In genomic region chr13:97145834-97146233, GRCm38 (mm10) we compare ENCODE assay signal across 8 mouse cellular contexts. TPM values are rescaled to one million over a fixed set of nuclear protein-coding genes. Genes with fewer than 3 reads are reported as not detected.
DNase-seq lines count a peak whose midpoint lies in the region; ATAC-seq and TF ChIP-seq lines count a peak whose summit lies in the region.

No protein-coding gene starts in this region.

- H3K27ac ChIP-seq in kidney, adult 2 months (ENCODE audit: insufficient read depth, low read depth, low read length) = no peak overlapping the region
- H3K27ac ChIP-seq in cortical plate, adult 2 months (ENCODE audit: insufficient read depth, low read length) = no peak overlapping the region
- H3K27ac ChIP-seq in limb, embryonic 14.5 days (replicated peaks; ENCODE audit: low read depth, low read length) = no peak overlapping the region

- POLR2A ChIA-PET in Patski (lab: Charles Lee) = no interaction called here

- no peak overlapping the region for H3K4me2 ChIP-seq in limb, embryonic 14.5 days (replicated peaks; ENCODE audit: low read depth, low read length, severe bottlenecking)

- H3K9ac ChIP-seq in limb, embryonic 14.5 days (ENCODE audit: low read depth, low read length, severe bottlenecking) = no peak overlapping the region

- peak; percentile 47 for DNase-seq in kidney, adult 2 months
- no peak for DNase-seq in kidney, adult 11 months
- peak; percentile 84 for DNase-seq in CD4-positive, CD25-positive, alpha-beta regulatory T cell, adult 2 months (ENCODE audit: low read depth, low spot score)
- DNase-seq in Patski (ENCODE audit: low read depth, low spot score) = no peak
- DNase-seq in limb, embryonic 14.5 days (ENCODE audit: low spot score) = peak; percentile 75
- DNase-seq in spleen, postnatal 36 days (ENCODE audit: low spot score in 2 of 2) = peak; percentile 36 to 39
- DNase-seq in layer of hippocampus, adult 9-10 months (ENCODE audit: low spot score) = no peak

- WGBS in kidney, adult 2 months = 64% methylated on average over 4 of the region's 4 CpGs
- WGBS in limb, embryonic 14.5 days = 57% methylated on average over 4 of the region's 4 CpGs

- in situ Hi-C loops in Patski (cut with MboI; ENCODE audit: low pct_unique_long_range_greater_than_20kb) = no loop called here

- H3K27me3 ChIP-seq in kidney, adult 2 months (replicated peaks; ENCODE audit: control insufficient read depth, insufficient read depth, low read length) = no peaks in the 10 kb centered on the region
- no peaks in the 10 kb centered on the region for H3K27me3 ChIP-seq in Patski
- H3K27me3 ChIP-seq in limb, embryonic 14.5 days (ENCODE audit: control insufficient read depth, insufficient read depth, low read length) = no peaks in the 10 kb centered on the region

- peaks cover 7% of the 10 kb centered on the region for H3K36me3 ChIP-seq in kidney, adult 2 months (ENCODE audit: control insufficient read depth, insufficient read depth, low read length)
- H3K36me3 ChIP-seq in limb, embryonic 14.5 days (ENCODE audit: control insufficient read depth, insufficient read depth, low read length) = peaks cover 65% of the 10 kb centered on the region

- no peak overlapping the region for H3K4me3 ChIP-seq in kidney, adult 2 months (ENCODE audit: insufficient read depth, low read depth, low read length)
- no peak overlapping the region for H3K4me3 ChIP-seq in cortical plate, adult 2 months (ENCODE audit: insufficient read depth, low read length)
- no peak overlapping the region for H3K4me3 ChIP-seq in limb, embryonic 14.5 days (replicated peaks; ENCODE audit: low read length)

- no peak for ATAC-seq in Patski
- ATAC-seq in limb, embryonic 14.5 days (ENCODE audit: low FRiP score, low read depth) = no peak

- no peak for TF ChIP-seq POLR2A in kidney, adult 2 months (IDR thresholded peaks at IDR 0.05; ENCODE audit: low read depth, low read length)
- TF ChIP-seq POLR2A in cortical plate, adult 2 months (IDR thresholded peaks at IDR 0.05; ENCODE audit: extremely low read depth, insufficient read depth, low read length) = no peak
- no peak for TF ChIP-seq POLR2A in limb, embryonic 14.5 days (IDR thresholded peaks at IDR 0.05; ENCODE audit: borderline replicate concordance, extremely low read depth, insufficient read depth, insufficient read length)

- no peaks in the 10 kb centered on the region for H3K9me3 ChIP-seq in limb, embryonic 14.5 days (ENCODE audit: control insufficient read depth, low read length)

- TF ChIP-seq CTCF in kidney, adult 2 months (conservative IDR thresholded peaks at IDR 0.05; ENCODE audit: insufficient read depth, insufficient read length, low read depth, low read length) = peak; percentile 46
- peak; percentile 70 for TF ChIP-seq CTCF in Patski (IDR thresholded peaks at IDR 0.05)
- peak; percentile 30; the same call in 1 of the 2 replicates for TF ChIP-seq CTCF in cortical plate, adult 2 months (IDR thresholded peaks at IDR 0.05; ENCODE audit: extremely low read depth, insufficient read depth, low read length)

- no peaks in the 10 kb centered on the region for H3K4me1 ChIP-seq in kidney, adult 2 months (ENCODE audit: control insufficient read depth, insufficient read depth, low read length)
- no peaks in the 10 kb centered on the region for H3K4me1 ChIP-seq in cortical plate, adult 2 months (ENCODE audit: control insufficient read depth, insufficient read depth, low read length)
- H3K4me1 ChIP-seq in limb, embryonic 14.5 days (ENCODE audit: control insufficient read depth, insufficient read depth, low read length) = no peaks in the 10 kb centered on the region

- CTCF ChIA-PET in Patski (lab: Charles Lee) = interaction anchor here (1.0 to 1.5 kb wide), 3 partner anchors 8 to 13 kb away, joined by 3 to 4 read pairs (median 3); partner anchors contain the start of genes Gfm2 and Nsa2

RNA-seq across cellular contexts. Expression of gene Gfm2, which starts 8.1 kb away (rescaled TPM):
- 32.1 and 32.3 TPM in 2 replicates for polyA plus RNA-seq in kidney, adult 2 months (2012; rRNA removed)
- polyA plus RNA-seq in Patski (2021) = 29.4 TPM
- polyA plus RNA-seq in cortical plate, adult 2 months (2012; rRNA removed) = 33.2 and 37.3 TPM in 2 replicates
- polyA plus RNA-seq in limb, embryonic 14.5 days (2012; rRNA removed) = 26.9 and 29.6 TPM in 2 replicates
- polyA plus RNA-seq in limb, embryonic 14.5 days (2014; fragmentation: Nextera tagmentation; extraction: Ambion mirVana) = 28.2 and 29.1 TPM in 2 replicates

RNA-seq across cellular contexts. Expression of gene Nsa2, which starts 8.1 kb away (rescaled TPM):
- 25.4 and 32.5 TPM in 2 replicates for polyA plus RNA-seq in kidney, adult 2 months (2012; rRNA removed)
- polyA plus RNA-seq in Patski (2021) = 99.9 TPM
- polyA plus RNA-seq in cortical plate, adult 2 months (2012; rRNA removed) = 44.3 and 55.4 TPM in 2 replicates
- polyA plus RNA-seq in limb, embryonic 14.5 days (2012; rRNA removed) = 66.8 and 121 TPM in 2 replicates
- 88.3 and 88.4 TPM in 2 replicates for polyA plus RNA-seq in limb, embryonic 14.5 days (2014; fragmentation: Nextera tagmentation; extraction: Ambion mirVana)

RNA-seq across cellular contexts. Expression of gene Gm6169, which starts 46.8 kb away (rescaled TPM):
- polyA plus RNA-seq in kidney, adult 2 months (2012; rRNA removed) = 0.92 and 1.8 TPM in 2 replicates
- 62.5 TPM for polyA plus RNA-seq in Patski (2021)
- polyA plus RNA-seq in cortical plate, adult 2 months (2012; rRNA removed) = 0.56 and 0.59 TPM in 2 replicates
- 2.1 and 2.8 TPM in 2 replicates for polyA plus RNA-seq in limb, embryonic 14.5 days (2012; rRNA removed)
- 5.0 and 5.1 TPM in 2 replicates for polyA plus RNA-seq in limb, embryonic 14.5 days (2014; fragmentation: Nextera tagmentation; extraction: Ambion mirVana)

RNA-seq across cellular contexts. Expression of gene Hexb, which starts 52.3 kb away (rescaled TPM):
- polyA plus RNA-seq in kidney, adult 2 months (2012; rRNA removed) = 149 and 205 TPM in 2 replicates
- polyA plus RNA-seq in Patski (2021) = 135 TPM
- 160 and 173 TPM in 2 replicates for polyA plus RNA-seq in cortical plate, adult 2 months (2012; rRNA removed)
- polyA plus RNA-seq in limb, embryonic 14.5 days (2012; rRNA removed) = 46.3 and 50.7 TPM in 2 replicates
- 60.1 and 60.5 TPM in 2 replicates for polyA plus RNA-seq in limb, embryonic 14.5 days (2014; fragmentation: Nextera tagmentation; extraction: Ambion mirVana)

Comparison
In these comparisons a context has a peak if more than half of its experiments do, and no peak if none do; other contexts are left out.
1. DNase-seq: peak in kidney, adult 2 months (single experiment), CD4-positive, CD25-positive, alpha-beta regulatory T cell, adult 2 months (single experiment), limb, embryonic 14.5 days (single experiment) and spleen, postnatal 36 days (2 of 2); none in kidney, adult 11 months (single experiment), Patski (single experiment) and layer of hippocampus, adult 9-10 months (single experiment).
2. RNA of gene Gm6169, which starts 46.8 kb away (polyA plus RNA-seq): 62.5 TPM in Patski (single experiment); 2.1 to 5.1 TPM in limb, embryonic 14.5 days, 0.92 to 1.8 TPM in kidney, adult 2 months and 0.56 to 0.59 TPM in cortical plate, adult 2 months; every median in the first group is over 10 times any median in the second.
3. Peak in every context shown above with its lines, with median percentiles within 50 percentile points of each other: CTCF ChIP-seq.